Mouse (Mus musculus) liver, postnatal 0 days (tissue): ENCODE data around the gene Dnal4.

Experiments
- CTCF ChIP-seq: sonication (generic); IDR thresholded peaks from 2 replicates; pipeline ENCODE4 v1.5.1; 2016; ENCODE audit warnings: antibody characterized with exemption, low read depth
- EP300 ChIP-seq: IDR thresholded peaks from 2 replicates; pipeline ENCODE4 v1.6.1; 2016; ENCODE audit warnings: antibody characterized with exemption, low read depth, mild to moderate bottlenecking

- no peak for TF ChIP-seq CTCF
- no peak for TF ChIP-seq EP300
Observed at GRCm38 (mm10) chr15:79770629-79771240, 6.9 kb downstream of the Dnal4 start.
